ENCODE assay signal across 11 mouse cellular contexts in genomic region chr15:80090155-80090554, GRCm38 (mm10). TPM values are rescaled to one million over a fixed set of nuclear protein-coding genes. Genes with fewer than 3 reads are reported as not detected.
DNase-seq lines count a peak whose midpoint lies in the region; ATAC-seq lines count a peak whose summit lies in the region.
"Had no signal": no experiment of that assay in that cellular context is flagged by ENCODE, and none has a peak within 500 bp of the region (broad histone marks: within the 10 kb centered on the region; RNA-seq: fewer than 3 reads in every experiment).

No protein-coding gene starts in this region.

- peaks cover 14% of the 10 kb centered on the region for H3K4me1 ChIP-seq in forebrain, embryonic 13.5 days
- no peaks in the 10 kb centered on the region; the same call in 1 of the 2 replicates for H3K4me1 ChIP-seq in forebrain, embryonic 14.5 days (ENCODE audit: control insufficient read depth, insufficient read depth, low read length)
- H3K4me1 ChIP-seq in limb, embryonic 11.5 days (ENCODE audit: control insufficient read depth, insufficient read depth, low read length) = peaks cover 12% of the 10 kb centered on the region
- H3K4me1 ChIP-seq in limb, embryonic 10.5 days = peaks cover 24% of the 10 kb centered on the region
- no peaks in the 10 kb centered on the region for H3K4me1 ChIP-seq in brown adipose tissue, adult 24 weeks (ENCODE audit: control insufficient read depth, insufficient read depth, insufficient read length, low read length)

- H3K9ac ChIP-seq in forebrain, embryonic 13.5 days = no peak overlapping the region
- H3K9ac ChIP-seq in forebrain, embryonic 14.5 days (ENCODE audit: low read length) = no peak overlapping the region; the same call in 1 of the 2 replicates
- no peak overlapping the region for H3K9ac ChIP-seq in limb, embryonic 11.5 days (ENCODE audit: low read length)

- H3K9me3 ChIP-seq in forebrain, embryonic 13.5 days (replicated peaks) = 0 out of 2 replicates have a peak, but pooled peaks cover 4% of the 10 kb centered on the region
- no peaks in the 10 kb centered on the region for H3K9me3 ChIP-seq in forebrain, embryonic 14.5 days (replicated peaks; ENCODE audit: control insufficient read depth, low read length)
- H3K9me3 ChIP-seq in limb, embryonic 11.5 days (ENCODE audit: control insufficient read depth, low read length) = no peaks in the 10 kb centered on the region
- H3K9me3 ChIP-seq in limb, embryonic 10.5 days (replicated peaks) = no peaks in the 10 kb centered on the region

- H3K27ac ChIP-seq in forebrain, embryonic 13.5 days = no peak overlapping the region
- H3K27ac ChIP-seq in forebrain, embryonic 14.5 days (ENCODE audit: low read depth, low read length) = no peak overlapping the region
- no peak overlapping the region for H3K27ac ChIP-seq in limb, embryonic 11.5 days (replicated peaks; ENCODE audit: low read depth, low read length)
- no peak overlapping the region for H3K27ac ChIP-seq in limb, embryonic 10.5 days
- H3K27ac ChIP-seq in brown adipose tissue, adult 24 weeks (replicated peaks; ENCODE audit: low read depth, low read length) = no peak overlapping the region
- peak overlapping the region; percentile 82 for H3K27ac ChIP-seq in macrophage

- no peak overlapping the region for H3K4me3 ChIP-seq in forebrain, embryonic 13.5 days
- no peak overlapping the region for H3K4me3 ChIP-seq in forebrain, embryonic 14.5 days (ENCODE audit: low read depth, low read length)
- no peak overlapping the region for H3K4me3 ChIP-seq in limb, embryonic 11.5 days (ENCODE audit: low read depth, low read length)
- no peak overlapping the region for H3K4me3 ChIP-seq in limb, embryonic 10.5 days
- H3K4me3 ChIP-seq in brown adipose tissue, adult 24 weeks (ENCODE audit: insufficient read depth, low read depth, low read length) = peak overlapping the region; percentile 78; the same call in 1 of the 2 replicates
- H3K4me3 ChIP-seq in macrophage (ENCODE audit: inconsistent target) = peak overlapping the region; percentile 68; the same call in 1 of the 2 replicates

- peaks cover 56% of the 10 kb centered on the region for H3K79me2 ChIP-seq in macrophage (ENCODE audit: inconsistent target)

- peaks cover 12% of the 10 kb centered on the region; the same call in 1 of the 2 replicates for H3K27me3 ChIP-seq in forebrain, embryonic 13.5 days
- 0 out of 2 replicates have a peak, but pooled peaks cover 9% of the 10 kb centered on the region for H3K27me3 ChIP-seq in forebrain, embryonic 14.5 days (replicated peaks; ENCODE audit: control insufficient read depth, insufficient read depth, low read length)
- H3K27me3 ChIP-seq in limb, embryonic 11.5 days (ENCODE audit: control insufficient read depth, insufficient read depth, low read length) = peaks cover 41% of the 10 kb centered on the region
- H3K27me3 ChIP-seq in limb, embryonic 10.5 days (ENCODE audit: low read depth, poor library complexity, severe bottlenecking) = peaks cover 57% of the 10 kb centered on the region
- H3K27me3 ChIP-seq: Patski had no signal

- 78% methylated on average over 11 of the region's 11 CpGs for WGBS in forebrain, embryonic 13.5 days
- 74% methylated on average over 11 of the region's 11 CpGs for WGBS in forebrain, embryonic 14.5 days
- 69% methylated on average over 11 of the region's 11 CpGs for WGBS in limb, embryonic 11.5 days
- WGBS in limb, embryonic 10.5 days = 73% methylated on average over 11 of the region's 11 CpGs
- 89% methylated on average over 11 of the region's 11 CpGs for WGBS in macrophage (ENCODE audit: missing documents)

- ATAC-seq in forebrain, embryonic 13.5 days = no peak
- no peak for ATAC-seq in forebrain, embryonic 14.5 days
- ATAC-seq in limb, embryonic 11.5 days (ENCODE audit: insufficient number of reproducible peaks, low FRiP score, low TSS enrichment, low read depth) = no peak
- ATAC-seq in frontal cortex, adult (ENCODE audit: low TSS enrichment) = no peak
- ATAC-seq: Patski had no signal

- peak overlapping the region; percentile 84; the same call in 1 of the 2 replicates for H3K4me2 ChIP-seq in forebrain, embryonic 13.5 days
- H3K4me2 ChIP-seq in forebrain, embryonic 14.5 days (ENCODE audit: low read length) = no peak overlapping the region
- H3K4me2 ChIP-seq in limb, embryonic 11.5 days (ENCODE audit: low read depth, severe bottlenecking) = peak overlapping the region; percentile 98; the same call in 1 of the 2 replicates

- no peaks in the 10 kb centered on the region for H3K36me3 ChIP-seq in forebrain, embryonic 13.5 days (ENCODE audit: poor library complexity, severe bottlenecking)
- H3K36me3 ChIP-seq in forebrain, embryonic 14.5 days (ENCODE audit: control insufficient read depth, insufficient read depth, low read length) = no peaks in the 10 kb centered on the region
- H3K36me3 ChIP-seq in limb, embryonic 11.5 days (ENCODE audit: control insufficient read depth, insufficient read depth, low read length) = no peaks in the 10 kb centered on the region
- H3K36me3 ChIP-seq in limb, embryonic 10.5 days = no peaks in the 10 kb centered on the region
- H3K36me3 ChIP-seq in macrophage (ENCODE audit: inconsistent target) = no peaks in the 10 kb centered on the region

- no peak for DNase-seq in forebrain, embryonic 14.5 days (ENCODE audit: low spot score)
- no peak for DNase-seq in limb, embryonic 11.5 days (ENCODE audit: low spot score)
- DNase-seq in limb, embryonic 10.5 days (ENCODE audit: low spot score) = no peak
- DNase-seq in frontal cortex, postnatal 14 days (ENCODE audit: low spot score in 2 of 2) = no peak
- DNase-seq: gastrocnemius, postnatal 36 days; kidney, postnatal 14 days had no signal

RNA-seq across cellular contexts. Expression of gene Syngr1, which starts 1.0 kb away (rescaled TPM):
- polyA plus RNA-seq in forebrain, embryonic 13.5 days (2015; fragmentation: Nextera tagmentation; extraction: Ambion mirVana) = 21.5 and 22.8 TPM in 2 replicates
- 28.8 and 30.1 TPM in 2 replicates for polyA plus RNA-seq in forebrain, embryonic 14.5 days (2014; fragmentation: Nextera tagmentation; extraction: Ambion mirVana)
- polyA plus RNA-seq in limb, embryonic 11.5 days (2014; fragmentation: Nextera tagmentation; extraction: Ambion mirVana) = 3.0 and 4.1 TPM in 2 replicates
- polyA plus RNA-seq in limb, embryonic 10.5 days (2016; fragmentation: Nextera tagmentation; extraction: Ambion mirVana) = 1.4 and 3.2 TPM in 2 replicates
- 47.9 and 62.7 TPM in 2 replicates for polyA plus RNA-seq in brown adipose tissue, adult 24 weeks (2012; ENCODE audit: insufficient read depth, insufficient read length, missing spikeins)
- 100 to 1,000 TPM in 11 of 26 experiments, 10 to 100 TPM in 14, 1 to 10 TPM in 1; 8.5 to 192 (median 76.8) TPM for total RNA-seq in macrophage (2018; cell fraction: chromatin; rRNA removed)
- total RNA-seq in macrophage (2018; cell fraction: cytosol; rRNA removed) = 100 to 1,000 TPM; 185 to 377 (median 258) TPM
- 100 to 1,000 TPM in 19 of 26 experiments, 10 to 100 TPM in 7; 29.5 to 228 (median 114) TPM for total RNA-seq in macrophage (2018; cell fraction: nucleus; rRNA removed)
- polyA plus RNA-seq in macrophage (2018) = 139 to 428 TPM (median 314 TPM) in 3 replicates

RNA-seq across cellular contexts. Expression of gene Rpl3, which starts 1.5 kb away (rescaled TPM):
- 733 and 735 TPM in 2 replicates for polyA plus RNA-seq in forebrain, embryonic 13.5 days (2015; fragmentation: Nextera tagmentation; extraction: Ambion mirVana)
- 768 and 902 TPM in 2 replicates for polyA plus RNA-seq in forebrain, embryonic 14.5 days (2014; fragmentation: Nextera tagmentation; extraction: Ambion mirVana)
- polyA plus RNA-seq in limb, embryonic 11.5 days (2014; fragmentation: Nextera tagmentation; extraction: Ambion mirVana) = 1,283 and 1,338 TPM in 2 replicates
- polyA plus RNA-seq in limb, embryonic 10.5 days (2016; fragmentation: Nextera tagmentation; extraction: Ambion mirVana) = 1,077 and 1,189 TPM in 2 replicates
- polyA plus RNA-seq in brown adipose tissue, adult 24 weeks (2012; ENCODE audit: insufficient read depth, insufficient read length, missing spikeins) = 424 and 522 TPM in 2 replicates
- total RNA-seq in macrophage (2018; cell fraction: chromatin; rRNA removed) = 100 to 1,000 TPM in 24 of 26 experiments, 10 to 100 TPM in 2; 70.8 to 495 (median 240) TPM
- total RNA-seq in macrophage (2018; cell fraction: cytosol; rRNA removed) = 100 to 1,000 TPM; 413 to 862 (median 571) TPM
- 100 to 1,000 TPM; 139 to 883 (median 221) TPM for total RNA-seq in macrophage (2018; cell fraction: nucleus; rRNA removed)
- polyA plus RNA-seq in macrophage (2018) = 633 to 940 TPM (median 770 TPM) in 3 replicates

RNA-seq across cellular contexts. Expression of gene Tab1, which starts 42.8 kb away (rescaled TPM):
- polyA plus RNA-seq in forebrain, embryonic 13.5 days (2015; fragmentation: Nextera tagmentation; extraction: Ambion mirVana) = 36.6 and 42.4 TPM in 2 replicates
- polyA plus RNA-seq in forebrain, embryonic 14.5 days (2014; fragmentation: Nextera tagmentation; extraction: Ambion mirVana) = 33.1 and 36.6 TPM in 2 replicates
- polyA plus RNA-seq in limb, embryonic 11.5 days (2014; fragmentation: Nextera tagmentation; extraction: Ambion mirVana) = 35.4 and 35.5 TPM in 2 replicates
- 41.8 and 52.4 TPM in 2 replicates for polyA plus RNA-seq in limb, embryonic 10.5 days (2016; fragmentation: Nextera tagmentation; extraction: Ambion mirVana)
- polyA plus RNA-seq in brown adipose tissue, adult 24 weeks (2012; ENCODE audit: insufficient read depth, insufficient read length, missing spikeins) = 4.8 and 5.7 TPM in 2 replicates
- total RNA-seq in macrophage (2018; cell fraction: chromatin; rRNA removed) = 10 to 100 TPM in 21 of 26 experiments, 1 to 10 TPM in 5; 4.6 to 61.0 (median 34.9) TPM
- total RNA-seq in macrophage (2018; cell fraction: cytosol; rRNA removed) = 10 to 100 TPM in 12 of 26 experiments, 1 to 10 TPM in 14; 1.2 to 15.4 (median 9.5) TPM
- 10 to 100 TPM in 18 of 26 experiments, 1 to 10 TPM in 8; 4.1 to 64.7 (median 23.5) TPM for total RNA-seq in macrophage (2018; cell fraction: nucleus; rRNA removed)
- 10.5 to 14.4 TPM (median 12.8 TPM) in 3 replicates for polyA plus RNA-seq in macrophage (2018)

Comparison
In these comparisons a context has a peak if more than half of its experiments do, and no peak if none do; other contexts are left out.
1. H3K4me3 ChIP-seq: peak in brown adipose tissue, adult 24 weeks (single experiment) and macrophage (single experiment); none in forebrain, embryonic 13.5 days (single experiment), forebrain, embryonic 14.5 days (single experiment), limb, embryonic 11.5 days (single experiment) and limb, embryonic 10.5 days (single experiment).